8 mouse cellular contexts compared by ENCODE assay signal in genomic region chrX:101889813-101890469, GRCm38 (mm10). TPM values are rescaled to one million over a fixed set of nuclear protein-coding genes. Genes with fewer than 3 reads are reported as not detected.
DNase-seq lines count a peak whose midpoint lies in the region; ATAC-seq and TF ChIP-seq lines count a peak whose summit lies in the region.
"Had no signal": no experiment of that assay in that cellular context is flagged by ENCODE, and none has a peak within 500 bp of the region (broad histone marks: within the 10 kb centered on the region; RNA-seq: fewer than 3 reads in every experiment).

No protein-coding gene starts in this region.

- TF ChIP-seq CTCF in gastrocnemius, adult 2 months (IDR thresholded peaks at IDR 0.05), result no peak

- intact Hi-C loops in gastrocnemius, adult 2 months (cut with DNase I), result no loop called here

- H3K9me3 ChIP-seq in liver, embryonic 13.5 days (replicated peaks), result no peaks in the 10 kb centered on the region
- H3K9me3 ChIP-seq: limb, embryonic 15.5 days had no signal

- DNase-seq in MEL-GATA-1-ER (ENCODE audit: extremely low read depth, low read depth) (peak; percentile 80), adipocyte (ENCODE audit: low spot score) (peak; percentile 94)
- peak; percentile 55 for DNase-seq in gastrocnemius, adult 2 months
- DNase-seq in liver, embryonic 13.5 days, result no peak
- no peak for DNase-seq in thymus, postnatal 14 days
- DNase-seq in thymus, adult 18-20 months, result no peak

- H3K4me3 ChIP-seq in gastrocnemius, adult 2 months, result no peak overlapping the region
- H3K4me3 ChIP-seq in liver, embryonic 13.5 days (replicated peaks), result no peak overlapping the region
- H3K4me3 ChIP-seq: limb, embryonic 15.5 days had no signal

- peak; percentile 50; the same call in 1 of the 2 replicates for ATAC-seq in liver, embryonic 13.5 days (ENCODE audit: low read depth)
- ATAC-seq in granulocyte monocyte progenitor cell, adult 5-6 weeks (replicated peaks; ENCODE audit: poor library complexity, severe bottlenecking), result no peak

- H3K27ac ChIP-seq in gastrocnemius, adult 2 months, result no peak overlapping the region
- no peak overlapping the region for H3K27ac ChIP-seq in liver, embryonic 13.5 days
- H3K27ac ChIP-seq: limb, embryonic 15.5 days had no signal

- no peak overlapping the region for H3K4me2 ChIP-seq in liver, embryonic 13.5 days
- H3K4me2 ChIP-seq: limb, embryonic 15.5 days had no signal

- 53% methylated on average over 4 of the region's 4 CpGs for WGBS in liver, embryonic 13.5 days (ENCODE audit: insufficient replicate concordance)

- peaks cover 4% of the 10 kb centered on the region; the same call in 1 of the 2 replicates for H3K27me3 ChIP-seq in liver, embryonic 13.5 days

- H3K4me1 ChIP-seq in liver, embryonic 13.5 days (replicated peaks), result no peaks in the 10 kb centered on the region

- no peak overlapping the region for H3K9ac ChIP-seq in liver, embryonic 13.5 days
- H3K9ac ChIP-seq: limb, embryonic 15.5 days had no signal

- H3K36me3 ChIP-seq in liver, embryonic 13.5 days, result no peaks in the 10 kb centered on the region
- H3K36me3 ChIP-seq: limb, embryonic 15.5 days had no signal

RNA-seq across cellular contexts. Expression of gene Nhsl2, which starts 40.8 kb away (rescaled TPM):
- 1 to 10 TPM; 1.4 to 2.4 TPM for total RNA-seq in gastrocnemius, adult 2 months (2021)
- 0.76 and 1.4 TPM in 2 replicates for polyA plus RNA-seq in liver, embryonic 13.5 days (2015; fragmentation: Nextera tagmentation; extraction: Ambion mirVana)
- total RNA-seq in granulocyte monocyte progenitor cell, adult 5-6 weeks (2014; fragmentation: Nextera tagmentation), result 19.5 and 21.0 TPM in 2 replicates
- 11.0 and 11.3 TPM in 2 replicates for total RNA-seq in granulocyte monocyte progenitor cell, adult 5-6 weeks (2017)

Comparison
In these comparisons a context has a peak if more than half of its experiments do, and no peak if none do; other contexts are left out.
1. DNase-seq: peak in MEL-GATA-1-ER (single experiment), adipocyte (single experiment) and gastrocnemius, adult 2 months (single experiment); none in liver, embryonic 13.5 days (single experiment), thymus, postnatal 14 days (single experiment) and thymus, adult 18-20 months (0 of 2).